Mouse (Mus musculus) intestine, embryonic 15.5 days (tissue): ENCODE results near the gene H2-Q2. TPM values are rescaled to one million over a fixed set of nuclear protein-coding genes. Genes with fewer than 3 reads are reported as not detected.
"Not testable (repeated sequence)": the region's sequence is repeated elsewhere in the genome, so short reads cannot be mapped to it uniquely, and the experiment has no call there.

Experiments
- ATAC-seq: fragments of 200-750 bp; cut with Nextera tagmentation; 2 replicates; pipeline ENCODE4 v1.8.0; 2017; ENCODE audit warnings: moderate TSS enrichment, moderate library complexity
- H3K27ac ChIP-seq: fragments of 300-500 bp; sonication (generic); 2 replicates; pipeline ENCODE4 v1.5.1; 2015; ENCODE audit warnings: mild to moderate bottlenecking, inconsistent platforms
- H3K27me3 ChIP-seq: fragments of 300-500 bp; sonication (generic); replicated peaks from 2 replicates; pipeline ENCODE4 v1.6.1; 2015; ENCODE audit warnings: inconsistent platforms
- H3K36me3 ChIP-seq: fragments of 300-500 bp; sonication (generic); 2 replicates; pipeline ENCODE4 v1.6.1; 2015; ENCODE audit warnings: inconsistent platforms
- H3K4me1 ChIP-seq: fragments of 300-500 bp; sonication (generic); replicated peaks from 2 replicates; pipeline ENCODE4 v1.6.1; 2015; ENCODE audit warnings: inconsistent platforms
- H3K4me2 ChIP-seq: fragments of 300-500 bp; sonication (generic); replicated peaks from 2 replicates; pipeline ENCODE4 v1.6.1; 2015; ENCODE audit warnings: mild to moderate bottlenecking, inconsistent platforms
- H3K4me3 ChIP-seq: fragments of 300-500 bp; sonication (generic); replicated peaks from 2 replicates; pipeline ENCODE4 v1.5.1; 2015; ENCODE audit warnings: inconsistent platforms
- H3K9ac ChIP-seq: fragments of 300-500 bp; sonication (generic); 2 replicates; pipeline ENCODE4 v1.6.1; 2015; ENCODE audit warnings: inconsistent platforms
- H3K9me3 ChIP-seq: fragments of 300-500 bp; sonication (generic); 2 replicates; pipeline ENCODE4 v1.6.1; 2016; ENCODE audit warnings: inconsistent platforms
- WGBS: fragments of 180-500 bp; shearing (Covaris S2); methylation state at CpG from one replicate; pipeline ENCODE4 v1.1.7; 2015; 5-methylcytosine and 5-hydroxymethylcytosine counted together
- polyA plus RNA-seq: library from polyadenylated mRNA; unstranded; fragments of >200 nt; fragmentation: Nextera tagmentation; extraction: Ambion mirVana; gene quantifications from 2 replicates; pipeline ENCODE4 v1.2.1, GENCODE M21; 2015

The H2-Q2 gene
- polyA plus RNA-seq, 1 experiment from 2014 or later: 84.5 TPM

DNA sequence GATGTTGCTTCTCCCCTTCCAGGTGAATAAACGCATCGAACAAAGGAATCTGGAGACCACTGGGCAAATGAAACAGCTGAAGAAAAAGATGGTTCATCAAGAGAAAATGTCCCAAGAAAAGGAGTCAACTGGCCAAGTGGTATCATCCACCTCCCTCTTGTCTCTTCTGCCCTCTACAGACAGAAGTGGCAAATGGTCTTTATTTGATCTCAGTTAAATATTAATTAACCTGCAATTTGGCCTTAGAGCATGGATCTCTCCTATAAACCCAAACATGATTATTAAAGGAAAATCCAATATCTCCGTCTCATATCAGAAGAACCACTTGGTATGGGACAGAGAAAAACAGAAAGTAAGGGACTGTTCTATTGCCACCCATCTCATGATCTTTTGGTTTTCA is 12.3 kb upstream of the H2-Q2 start:
- not testable (repeated sequence) for H3K9ac ChIP-seq, H3K4me3 ChIP-seq, ATAC-seq

GRCm38 (mm10) chr17:35331546-35331945 is 10.5 kb upstream of the H2-Q2 start:
- H3K4me1 ChIP-seq, H3K36me3 ChIP-seq, H3K4me3 ChIP-seq, H3K4me2 ChIP-seq, H3K9me3 ChIP-seq, H3K27me3 ChIP-seq, H3K27ac ChIP-seq, H3K9ac ChIP-seq, ATAC-seq: not testable (repeated sequence)
- 60% methylated on average over 6 of the region's 6 CpGs for WGBS

More for the DNA sequence above, 12.3 kb upstream of the H2-Q2 start:
- not testable (repeated sequence) for H3K4me2 ChIP-seq, H3K36me3 ChIP-seq, H3K4me1 ChIP-seq, H3K27me3 ChIP-seq, H3K27ac ChIP-seq, H3K9me3 ChIP-seq
- 54% methylated on average over 3 of the region's 3 CpGs for WGBS

DNA sequence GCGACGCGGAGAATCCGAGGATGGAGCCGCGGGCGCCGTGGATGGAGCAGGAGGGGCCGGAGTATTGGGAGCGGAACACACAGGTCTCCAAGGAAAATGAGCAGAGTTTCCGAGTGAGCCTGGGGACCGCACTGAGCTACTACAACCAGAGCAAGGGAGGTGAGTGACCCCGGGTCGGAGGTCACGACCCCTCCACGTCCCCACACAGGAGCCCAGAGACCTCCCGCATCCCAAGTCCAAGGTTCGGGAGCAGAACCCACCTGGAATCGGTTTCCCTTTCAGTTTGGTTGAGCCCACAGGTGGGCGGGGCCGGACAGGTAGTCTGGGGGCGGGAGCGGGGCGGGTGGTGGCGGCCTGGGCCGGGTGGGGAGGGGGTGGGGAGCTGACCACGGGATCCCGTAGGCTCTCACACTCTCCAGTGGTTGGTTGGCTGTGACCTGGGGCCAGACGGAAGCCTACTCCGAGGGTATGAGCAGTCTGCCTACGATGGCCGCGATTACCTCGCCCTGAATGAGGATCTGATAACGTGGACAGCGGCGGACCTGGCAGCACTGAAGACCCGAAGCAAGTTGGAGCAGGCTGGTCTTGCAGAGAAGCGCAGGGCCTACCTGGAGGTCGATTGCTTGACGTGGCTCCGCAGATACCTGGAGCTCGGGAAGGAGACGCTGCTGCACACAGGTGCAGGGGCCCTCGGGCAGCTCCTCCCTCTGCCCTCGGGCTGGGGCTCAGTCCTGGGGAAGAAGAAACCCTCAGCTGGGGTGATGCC is 852 bp downstream of the H2-Q2 start:
- H3K27ac ChIP-seq: no peak overlapping the region
- H3K9me3 ChIP-seq: no peaks in the 10 kb centered on the region
- peaks cover 21% of the 10 kb centered on the region for H3K27me3 ChIP-seq
- H3K4me3 ChIP-seq: peak overlapping the region; percentile 48
- peak overlapping the region; percentile 46 for H3K9ac ChIP-seq
- WGBS: 2% methylated on average over 46 of the region's 46 CpGs
- peak; percentile 77 for ATAC-seq
- H3K4me2 ChIP-seq: peak overlapping the region; percentile 83
- peaks cover 8% of the 10 kb centered on the region for H3K4me1 ChIP-seq
- H3K36me3 ChIP-seq: no peaks in the 10 kb centered on the region

DNA sequence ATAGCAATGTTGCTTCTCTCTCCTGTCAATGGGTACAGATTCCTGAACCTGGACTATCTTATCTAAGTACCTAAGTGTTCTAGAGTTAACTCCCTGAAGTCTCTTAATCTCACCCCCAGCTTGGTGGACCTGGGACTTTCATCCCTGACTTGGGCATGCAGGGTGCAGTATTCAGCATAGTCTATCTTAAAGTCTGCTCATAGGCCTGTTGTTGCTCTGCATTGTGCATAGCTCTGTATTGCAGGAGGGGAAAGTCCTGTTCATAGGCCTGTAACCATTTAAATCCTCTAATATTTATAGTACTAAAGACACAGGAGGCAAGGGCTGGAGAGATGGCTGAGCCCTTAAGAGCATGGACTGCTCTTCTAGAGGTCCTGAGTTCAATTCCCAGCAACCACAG is 5.6 kb downstream of the H2-Q2 start:
- H3K9me3 ChIP-seq, H3K4me3 ChIP-seq, H3K27me3 ChIP-seq, H3K27ac ChIP-seq, H3K9ac ChIP-seq, H3K36me3 ChIP-seq, H3K4me1 ChIP-seq, H3K4me2 ChIP-seq: not testable (repeated sequence)
- peak; percentile 28; the same call in 1 of the 2 replicates for ATAC-seq

GRCm38 (mm10) chr17:35353275-35353674 is 11.2 kb downstream of the H2-Q2 start:
- not testable (repeated sequence) for ATAC-seq, H3K27me3 ChIP-seq, H3K4me2 ChIP-seq, H3K4me3 ChIP-seq, H3K4me1 ChIP-seq, H3K27ac ChIP-seq, H3K36me3 ChIP-seq, H3K9me3 ChIP-seq, H3K9ac ChIP-seq
- WGBS: 44% methylated on average over 6 of the region's 6 CpGs

- Histone ChIP-seq H3K36me3 (no peaks in the 10 kb centered on the region), H3K27ac (no peak overlapping the region), H3K9me3 (no peaks in the 10 kb centered on the region), H3K9ac (no peak overlapping the region), H3K4me2 (no peak overlapping the region), H3K4me1 (peaks cover 5% of the 10 kb centered on the region), H3K4me3 (no peak overlapping the region), H3K27me3 (no peaks in the 10 kb centered on the region)
- 72% methylated on average over 2 of the region's 2 CpGs for WGBS
- ATAC-seq: no peak
Measured at GRCm38 (mm10) chr17:35354071-35354470, 12.0 kb downstream of the H2-Q2 start.

DNA sequence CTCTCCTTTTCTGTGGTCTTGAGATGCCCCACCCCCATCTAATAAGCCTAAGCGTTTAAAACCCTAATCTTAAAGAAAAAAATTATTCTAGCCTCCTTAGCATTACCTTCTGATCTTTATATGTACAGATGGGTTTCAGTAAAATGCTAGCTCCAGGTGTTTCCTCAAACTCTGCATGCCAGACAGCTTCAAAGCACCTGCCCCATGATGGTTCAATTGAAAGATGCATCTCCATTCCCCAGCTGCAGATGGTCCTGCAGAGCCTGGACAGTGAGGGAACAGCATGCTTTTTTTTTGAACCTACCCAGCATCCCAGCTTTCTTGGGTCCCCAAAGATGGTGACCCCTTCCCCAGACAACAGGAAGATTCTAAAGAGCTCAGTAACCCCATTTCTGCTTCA is 15.0 kb downstream of the H2-Q2 start:
- no peak overlapping the region for H3K4me3 ChIP-seq
- H3K36me3 ChIP-seq: no peaks in the 10 kb centered on the region
- H3K9ac ChIP-seq: no peak overlapping the region
- H3K4me1 ChIP-seq: peaks cover 11% of the 10 kb centered on the region
- 23% methylated on average over 1 of the region's 1 CpGs for WGBS
- H3K27me3 ChIP-seq: no peaks in the 10 kb centered on the region; the same call in 1 of the 2 replicates
- H3K4me2 ChIP-seq: no peak overlapping the region
- no peak overlapping the region for H3K27ac ChIP-seq
- H3K9me3 ChIP-seq: no peaks in the 10 kb centered on the region
- ATAC-seq: no peak

DNA sequence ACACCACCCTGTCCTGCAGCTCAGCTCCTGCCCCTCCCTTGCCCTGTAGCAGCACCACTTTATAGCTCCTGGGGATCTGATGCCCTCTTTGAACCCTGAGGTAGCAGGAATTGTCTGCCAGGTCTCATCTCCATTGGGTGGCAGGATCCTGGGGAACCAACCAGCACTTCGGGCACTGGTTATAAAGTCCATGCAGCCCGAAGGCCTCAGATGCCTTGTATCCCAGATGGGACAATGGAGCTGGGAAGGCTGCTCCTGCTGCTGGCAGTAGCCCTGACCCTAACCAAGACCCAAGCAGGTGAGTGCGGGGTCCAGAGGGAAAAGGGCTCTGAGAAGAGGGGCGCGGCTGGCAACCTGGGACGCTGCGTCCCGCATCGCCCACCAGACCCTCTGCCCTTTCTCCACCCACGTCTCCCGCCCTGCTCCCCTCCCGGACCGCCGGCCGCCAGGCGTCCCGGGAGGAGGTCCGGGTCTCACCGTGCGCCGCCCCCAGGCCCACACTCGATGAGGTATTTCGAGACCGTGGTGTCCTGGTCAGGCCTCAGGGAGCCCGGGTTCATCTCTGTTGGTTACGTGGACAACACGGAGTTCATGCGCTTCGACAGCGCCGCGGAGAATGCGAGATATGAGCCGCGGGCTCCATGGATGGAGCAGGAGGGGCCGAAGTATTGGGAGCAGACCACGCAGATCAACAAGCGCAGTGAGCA is 16.9 kb downstream of the H2-Q2 start:
- 10% methylated on average over 38 of the region's 38 CpGs for WGBS
- H3K9ac ChIP-seq: peak overlapping the region; percentile 39

GRCm38 (mm10) chr17:35359470-35359862 is 17.4 kb downstream of the H2-Q2 start:
- ATAC-seq: no peak
- H3K27me3 ChIP-seq: no peaks in the 10 kb centered on the region; the same call in 1 of the 2 replicates
- peak overlapping the region; percentile 39 for H3K9ac ChIP-seq
- no peaks in the 10 kb centered on the region for H3K36me3 ChIP-seq
- peak overlapping the region; percentile 89 for H3K4me2 ChIP-seq
- peaks cover 11% of the 10 kb centered on the region for H3K4me1 ChIP-seq
- WGBS: 24% methylated on average over 21 of the region's 21 CpGs
- H3K4me3 ChIP-seq: peak overlapping the region; percentile 41
- H3K27ac ChIP-seq: no peak overlapping the region
- H3K9me3 ChIP-seq: no peaks in the 10 kb centered on the region

More for the DNA sequence above, 16.9 kb downstream of the H2-Q2 start:
- Histone ChIP-seq H3K9me3 (no peaks in the 10 kb centered on the region), H3K4me2 (peak overlapping the region; percentile 89), H3K4me3 (peak overlapping the region; percentile 41), H3K36me3 (no peaks in the 10 kb centered on the region), H3K27ac (no peak overlapping the region), H3K27me3 (no peaks in the 10 kb centered on the region; the same call in 1 of the 2 replicates), H3K4me1 (peaks cover 11% of the 10 kb centered on the region)
- ATAC-seq: 0 out of 2 replicates have a peak, but pooled peaks have one; percentile 28

GRCm38 (mm10) chr17:35379369-35379728 is 37.3 kb downstream of the H2-Q2 start, which contains the start of gene H2-Q4:
Gene H2-Q4, plus strand, starts transcription at chr17:35379617.
- ATAC-seq: peak; percentile 98
- peak within 1 kb of the TSS; percentile 91 for H3K4me2 ChIP-seq
- no peaks in the 10 kb centered on the region for H3K4me1 ChIP-seq
- H3K27ac ChIP-seq: 0 out of 2 replicates have a peak within 1 kb of the TSS, but pooled peaks have one; percentile 3
- under 1% methylated on average over 16 of the region's 16 CpGs for WGBS
- no peaks in the 10 kb centered on the region for H3K9me3 ChIP-seq
- peak within 1 kb of the TSS; percentile 60 for H3K9ac ChIP-seq
- peak within 1 kb of the TSS; percentile 68 for H3K4me3 ChIP-seq
- H3K27me3 ChIP-seq: no peaks in the 10 kb centered on the region
- H3K36me3 ChIP-seq: no peaks in the 10 kb centered on the region

GRCm38 (mm10) chr17:35379729-35380451 is 37.8 kb downstream of the H2-Q2 start:
- WGBS: under 1% methylated on average over 70 of the region's 70 CpGs
- Histone ChIP-seq H3K27me3 (no peaks in the 10 kb centered on the region), H3K9me3 (no peaks in the 10 kb centered on the region), H3K9ac (peak overlapping the region; percentile 60), H3K4me2 (peak overlapping the region; percentile 91), H3K27ac (no peak overlapping the region), H3K4me1 (no peaks in the 10 kb centered on the region), H3K36me3 (no peaks in the 10 kb centered on the region), H3K4me3 (peak overlapping the region; percentile 68)
- ATAC-seq: peak; percentile 82

GRCm38 (mm10) chr17:35389796-35390195 is 47.8 kb downstream of the H2-Q2 start:
- not testable (repeated sequence) for H3K27me3 ChIP-seq, ATAC-seq, H3K4me1 ChIP-seq, H3K9me3 ChIP-seq, H3K36me3 ChIP-seq, H3K27ac ChIP-seq, H3K9ac ChIP-seq, H3K4me2 ChIP-seq, H3K4me3 ChIP-seq
- WGBS: 5% methylated on average over 7 of the region's 7 CpGs
